Mouse (Mus musculus): ENCODE results near the gene Olfr281.

Gene Olfr281

DNA sequence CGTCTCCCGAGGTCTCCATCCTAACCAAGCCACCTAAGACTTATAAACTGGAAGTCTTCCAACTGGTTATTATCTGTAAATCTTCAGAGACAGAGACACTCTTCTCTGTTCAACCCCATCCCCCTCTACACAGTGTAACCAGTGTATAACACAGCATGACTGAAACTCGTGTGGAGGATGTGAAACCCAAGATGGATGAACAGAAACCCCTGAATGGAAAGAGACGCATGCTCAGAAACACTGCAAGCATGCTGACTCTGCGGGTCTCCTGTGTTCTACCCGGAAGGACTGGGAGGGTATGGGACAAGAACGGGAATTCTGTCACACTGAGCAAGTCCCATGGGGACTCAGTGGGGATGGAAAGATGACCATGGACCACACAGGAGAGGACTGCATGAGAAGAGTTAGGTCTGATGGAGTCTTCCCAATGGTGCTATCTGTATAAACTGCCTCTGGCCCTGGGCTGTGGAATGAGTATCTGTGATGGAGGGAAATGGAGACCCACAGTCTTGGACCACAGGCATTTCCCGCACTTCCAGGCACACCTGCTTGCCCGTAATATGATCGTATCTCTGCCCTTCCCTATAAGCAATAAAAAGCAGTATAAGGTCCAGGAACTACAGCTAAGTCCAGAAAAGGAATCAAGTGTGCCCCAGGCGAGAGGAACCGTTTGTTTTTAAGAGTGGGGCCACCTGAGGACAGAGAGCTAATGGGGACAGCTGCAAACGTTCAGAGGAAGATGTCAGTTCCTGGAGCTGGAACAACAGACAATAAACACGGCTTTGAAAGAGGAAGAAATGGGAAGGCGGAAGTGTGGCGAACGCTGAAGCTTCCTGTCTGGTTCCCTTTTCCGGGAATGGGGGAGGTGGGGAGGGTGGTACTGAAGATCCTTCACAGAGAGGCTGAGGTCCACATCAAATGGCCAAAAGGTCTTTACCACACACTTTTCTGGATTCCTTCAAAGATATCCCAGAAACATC is 31.8 kb downstream of the Olfr281 start:
- DNase-seq (ENCODE audit: low spot score), result no peak

DNA sequence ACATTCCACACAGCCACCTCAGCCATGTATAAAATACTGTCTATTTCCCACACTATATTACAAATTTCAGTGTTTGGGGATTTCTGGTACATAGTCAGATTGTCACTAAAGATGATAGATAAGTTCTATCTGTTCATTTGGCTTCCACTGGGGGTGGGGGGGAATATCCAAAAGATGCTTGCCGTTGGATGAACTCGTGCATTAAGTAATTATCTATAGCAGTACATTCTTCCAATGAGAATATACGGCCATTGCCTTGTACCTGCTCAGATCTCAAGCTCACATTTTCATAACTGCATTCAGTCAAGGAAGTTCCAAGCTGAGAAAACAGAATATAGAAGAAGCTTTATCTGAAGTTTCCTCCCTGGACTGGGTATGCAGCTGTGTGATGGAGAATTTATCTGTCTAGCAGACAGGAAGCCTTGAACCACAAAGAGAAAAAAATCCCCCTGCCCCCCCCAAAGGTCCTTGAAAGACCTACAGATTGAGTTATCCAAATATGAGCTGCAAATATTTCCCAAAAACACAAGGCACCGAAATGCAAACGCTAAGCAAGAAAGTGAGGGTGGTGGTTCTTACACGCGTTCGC is 34.1 kb downstream of the Olfr281 start:
- DNase-seq (ENCODE audit: low spot score), result no peak

DNA sequence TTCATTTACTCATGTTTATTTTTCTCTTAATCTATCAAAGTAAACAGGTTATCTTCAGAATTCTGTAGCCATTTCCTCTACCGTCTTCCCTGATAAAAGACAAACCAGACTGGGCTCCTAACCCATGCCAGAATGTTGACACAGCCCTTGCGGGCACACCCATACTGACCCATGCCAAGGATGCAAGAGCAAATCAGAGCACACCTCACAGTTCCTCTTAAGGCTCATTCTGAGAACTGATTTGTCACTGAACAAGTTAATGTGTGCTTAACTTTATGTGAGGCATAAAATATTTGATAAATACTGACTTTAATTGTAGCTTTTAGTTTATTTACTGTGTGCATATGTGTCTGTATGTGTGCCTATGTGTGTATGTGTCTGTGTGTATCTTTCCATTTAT is 38.9 kb downstream of the Olfr281 start:
- no peak for DNase-seq (ENCODE audit: low spot score)

DNA sequence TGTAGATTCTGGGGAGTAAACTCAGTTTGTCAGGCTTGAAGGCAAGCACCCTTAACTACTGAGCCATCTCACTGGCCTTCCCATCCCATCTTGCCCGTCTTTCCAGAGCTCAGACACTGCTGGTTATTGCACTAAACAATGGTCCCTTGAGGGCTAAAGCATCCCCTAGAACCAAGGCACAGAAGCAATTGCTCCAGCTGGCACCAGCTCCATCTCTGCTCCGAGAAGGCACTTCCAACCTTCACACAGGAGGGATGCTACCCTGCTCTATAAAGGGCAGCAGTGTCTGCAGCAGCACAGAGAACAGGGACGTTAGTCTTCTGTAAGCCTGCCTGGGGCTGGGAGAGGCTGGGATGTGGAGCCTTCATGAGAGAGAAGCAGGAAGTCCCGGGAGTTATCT is 39.7 kb downstream of the Olfr281 start, which contains the start of gene Olfr279:
Olfr279 (plus strand) TSS at position 301 of the 400 bp plus-strand sequence.
- DNase-seq (ENCODE audit: low spot score), result no peak

DNA sequence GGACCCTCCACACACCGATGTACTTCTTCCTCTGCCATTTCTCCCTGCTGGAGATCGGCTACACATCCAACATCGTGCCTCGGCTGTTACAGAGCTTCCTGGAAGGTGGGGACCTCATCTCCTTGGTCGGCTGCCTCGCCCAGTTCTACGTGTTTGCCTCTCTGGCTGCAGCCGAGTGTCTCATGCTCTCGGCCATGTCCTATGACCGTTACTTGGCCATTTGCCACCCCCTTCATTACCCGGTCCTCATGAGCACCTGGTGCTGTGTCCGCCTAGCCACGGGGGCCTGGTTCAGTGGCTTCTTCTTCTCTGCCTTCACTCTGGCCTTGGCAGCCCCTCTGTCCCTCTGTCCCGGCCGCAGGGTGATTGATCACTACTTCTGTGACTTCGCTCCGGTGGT is 45.2 kb downstream of the Olfr281 start:
- no peak for DNase-seq (ENCODE audit: low spot score)

DNA sequence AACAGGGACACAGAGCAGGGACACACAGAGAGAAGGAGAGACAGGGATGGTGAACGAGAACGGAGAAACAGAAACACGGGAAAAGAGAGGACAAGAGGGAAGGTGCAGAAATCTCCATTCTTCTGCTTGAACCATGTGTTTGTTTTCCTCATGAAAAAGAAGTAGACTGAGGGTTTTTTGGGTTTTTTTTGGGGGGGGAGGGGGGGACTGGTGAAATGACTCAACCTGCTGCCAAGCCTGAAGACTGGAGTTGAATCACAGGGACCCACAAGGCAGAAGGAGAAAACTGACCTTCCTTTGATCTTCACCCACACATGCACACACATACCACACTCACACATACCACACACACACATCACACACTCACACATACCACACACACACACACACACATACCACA is 50.9 kb downstream of the Olfr281 start:
- no peak for DNase-seq (ENCODE audit: low spot score)

DNA sequence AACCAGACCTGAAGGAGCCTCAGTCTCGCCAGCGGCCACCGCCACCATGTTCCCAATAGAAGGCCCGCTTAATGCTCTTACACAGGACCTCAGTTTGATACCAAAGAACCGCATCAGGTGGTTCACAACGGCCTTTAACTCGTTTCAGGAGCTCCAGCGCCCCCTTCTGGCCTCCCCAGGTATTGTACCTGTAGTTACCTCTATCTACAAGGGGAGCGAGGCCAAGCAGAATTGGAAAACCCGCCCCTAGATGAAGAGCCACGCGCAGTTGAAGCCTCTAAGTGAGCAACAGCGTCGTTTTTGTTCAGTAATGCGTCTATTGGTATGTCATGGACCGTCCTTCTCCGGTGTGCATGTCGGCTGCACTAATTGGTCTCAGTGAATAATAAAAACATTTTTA is 52.1 kb downstream of the Olfr281 start:
- peak; percentile 71 for DNase-seq (ENCODE audit: low spot score)

DNA sequence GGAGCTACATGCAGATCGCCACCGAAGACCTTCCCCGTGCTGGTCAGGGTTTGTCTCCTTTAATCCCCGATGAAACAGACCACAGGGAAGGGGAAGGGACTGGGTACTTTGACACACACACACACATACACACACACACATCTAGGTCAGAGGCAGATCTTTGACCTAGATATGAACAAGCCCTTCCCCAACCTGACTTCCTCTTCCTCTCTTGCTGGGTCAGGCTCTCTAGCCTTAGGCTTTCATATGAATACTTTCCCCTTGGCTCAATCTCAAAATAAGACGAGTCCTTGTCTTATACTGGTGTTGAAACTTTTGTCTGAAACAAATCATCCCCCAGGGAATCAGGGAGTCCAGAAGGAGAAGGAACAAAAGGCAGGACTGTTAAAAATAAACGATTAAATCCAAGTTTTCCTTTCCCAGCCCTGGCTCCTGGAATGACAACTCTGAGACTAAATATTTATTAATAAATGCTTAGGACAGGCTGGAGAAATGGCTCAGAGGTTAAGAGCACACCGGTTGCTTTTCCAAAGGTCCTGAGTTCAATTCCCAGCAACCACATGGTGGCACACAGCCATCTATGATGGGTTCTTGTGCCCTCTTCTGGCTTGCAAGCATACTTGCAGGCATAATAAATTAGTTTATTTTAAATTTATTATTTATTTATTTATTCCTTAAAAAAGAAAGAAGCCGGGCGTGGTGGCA is 54.0 kb downstream of the Olfr281 start:
- no peak for DNase-seq (ENCODE audit: low spot score)

DNA sequence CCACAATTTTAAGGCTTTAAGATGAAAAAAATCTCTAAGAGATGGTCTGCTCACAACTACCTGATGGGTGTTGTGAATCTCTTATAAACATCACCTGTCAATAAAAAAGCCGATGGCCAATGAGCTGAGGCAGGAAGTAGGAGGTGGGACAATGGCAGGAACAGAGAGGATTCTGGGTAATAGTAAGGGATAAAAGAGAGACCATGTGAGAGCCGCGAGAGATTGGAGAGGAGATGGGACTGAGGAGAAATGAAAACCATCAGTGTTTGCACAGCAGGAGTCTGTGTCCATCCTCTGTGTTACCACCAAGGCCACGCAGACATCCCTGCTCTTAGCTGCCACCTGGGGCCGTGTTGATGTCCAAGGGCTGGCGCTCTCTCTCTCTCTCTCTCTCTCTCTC is 54.9 kb downstream of the Olfr281 start:
- no peak for DNase-seq (ENCODE audit: low spot score)

DNA sequence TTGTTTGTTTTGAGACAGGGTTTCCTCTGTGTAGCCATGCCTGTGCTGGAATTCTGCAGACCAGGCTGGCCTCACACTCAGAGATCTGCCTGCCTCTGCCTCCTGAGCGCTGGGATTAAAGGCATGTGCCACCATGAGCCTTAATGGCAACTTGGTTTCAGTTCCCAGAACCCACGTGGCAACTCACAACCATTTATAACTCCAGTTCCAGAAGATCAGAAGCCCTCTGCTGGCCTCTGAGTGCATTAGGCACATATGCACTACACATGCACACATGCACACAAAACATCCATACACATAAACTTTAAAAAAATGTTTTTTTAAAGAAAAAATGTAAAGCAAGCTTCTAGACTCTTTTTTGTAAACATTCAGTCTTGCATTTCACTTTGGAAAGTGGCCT is 57.0 kb downstream of the Olfr281 start:
- DNase-seq (ENCODE audit: low spot score), result no peak

Measured in T-cell, adult 2 months (primary cell).